Mouse (Mus musculus): ENCODE measurements around the gene Cyp1a1.

DNA sequence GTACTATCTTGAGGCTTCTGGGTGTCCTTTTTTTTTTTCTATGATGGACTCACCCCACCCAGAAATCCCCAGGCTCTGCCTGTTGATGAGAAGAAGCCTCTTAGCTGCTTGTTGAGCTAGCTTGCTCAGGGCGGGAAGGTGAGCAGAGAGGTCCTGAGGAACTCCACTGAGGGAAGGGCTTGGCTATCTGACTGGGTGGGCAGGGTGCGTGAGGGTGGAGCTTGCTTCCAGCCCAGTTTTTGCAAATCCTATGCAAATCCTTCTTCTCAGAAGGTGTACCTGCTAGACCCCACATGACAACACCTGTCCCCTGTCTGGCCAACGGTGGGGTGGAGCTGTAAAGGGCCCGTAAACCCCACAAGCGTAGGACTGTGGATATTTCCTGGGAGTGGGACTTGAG, 34.4 kb upstream of the Cyp1a1 start, which contains the start of gene Csk:
- TF ChIP-seq CTCF (IDR thresholded peaks at IDR 0.05; ENCODE audit: low read depth, low read length) (no peak), GATA1 (IDR thresholded peaks at IDR 0.05; ENCODE audit: borderline replicate concordance, low read length) (no peak), POLR2AphosphoS5 (IDR thresholded peaks at IDR 0.05; ENCODE audit: insufficient replicate concordance, low read depth, low read length) (no peak)
